ENCODE assay signal across 8 mouse cellular contexts in the genomic region with DNA sequence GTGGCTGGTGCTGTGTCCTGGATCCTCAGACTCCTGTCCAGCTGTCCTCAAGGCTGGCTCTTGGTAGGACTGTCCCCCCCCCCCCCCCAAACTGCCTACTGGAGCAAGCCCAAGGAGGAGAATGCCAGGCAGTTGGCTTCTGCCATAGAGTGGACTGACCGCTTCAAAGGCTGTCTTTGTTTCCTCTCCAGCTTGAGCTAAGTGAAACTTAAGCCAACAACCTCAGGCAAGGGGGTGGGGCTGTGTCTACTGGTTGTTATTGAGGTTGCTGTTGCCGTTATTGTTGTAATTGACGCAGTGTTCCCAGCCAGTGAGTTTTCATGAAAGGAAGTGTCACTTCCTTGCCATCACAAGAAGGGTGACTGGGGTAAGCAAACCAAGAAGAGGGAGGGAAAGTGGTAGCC. TPM values are rescaled to one million over a fixed set of nuclear protein-coding genes. Genes with fewer than 3 reads are reported as not detected.
DNase-seq lines count a peak whose midpoint lies in the region; ATAC-seq and TF ChIP-seq lines count a peak whose summit lies in the region.

No protein-coding gene starts in this region.

- H3K9ac ChIP-seq in limb, embryonic 13.5 days: peak overlapping the region; percentile 25; the same call in 1 of the 2 replicates

- no peak for TF ChIP-seq POLR2A in cerebellum, adult 2 months (IDR thresholded peaks at IDR 0.05; ENCODE audit: borderline replicate concordance, insufficient read depth, low read length)

- DNase-seq in cerebellum, adult 2 months: peak; percentile 28 to 62
- DNase-seq in cerebellum, adult 8-10 months: no peak
- DNase-seq in thymus, postnatal 0 days (ENCODE audit: low spot score): peak; percentile 56
- DNase-seq in thymus, postnatal 10 days (ENCODE audit: low spot score in 2 of 2): no peak
- peak; percentile 50 to 56 for DNase-seq in heart, postnatal 10 days
- DNase-seq in natural killer cell, adult 2 months (ENCODE audit: low spot score in 2 of 2): peak; percentile 89 to 93
- DNase-seq in adrenal gland, adult 8-10 months: no peak

- 0 out of 2 replicates have a peak, but pooled peaks cover 2% of the 10 kb centered on the region for H3K4me1 ChIP-seq in cerebellum, adult 2 months (ENCODE audit: control insufficient read depth, insufficient read depth, low read length)
- H3K4me1 ChIP-seq in limb, embryonic 13.5 days: peaks cover 27% of the 10 kb centered on the region

- no peak overlapping the region for H3K4me3 ChIP-seq in cerebellum, adult 2 months (replicated peaks; ENCODE audit: insufficient read depth, low read depth, low read length)
- H3K4me3 ChIP-seq in limb, embryonic 13.5 days: peak overlapping the region; percentile 61; the same call in 1 of the 2 replicates

- no peaks in the 10 kb centered on the region for H3K27me3 ChIP-seq in cerebellum, adult 2 months (ENCODE audit: control insufficient read depth, insufficient read depth, low read length)
- H3K27me3 ChIP-seq in limb, embryonic 13.5 days: peaks cover 24% of the 10 kb centered on the region

- no peaks in the 10 kb centered on the region for H3K36me3 ChIP-seq in limb, embryonic 13.5 days

- intact Hi-C loops in heart, postnatal 10 days (cut with DNase I): no loop called here

- H3K9me3 ChIP-seq in limb, embryonic 13.5 days: no peaks in the 10 kb centered on the region

- WGBS in cerebellum, adult 2 months: 66% methylated on average over 3 of the region's 3 CpGs
- WGBS in limb, embryonic 13.5 days: 25% methylated on average over 3 of the region's 3 CpGs

- ATAC-seq in limb, embryonic 13.5 days (ENCODE audit: low FRiP score, low read depth): no peak

- no peak for TF ChIP-seq CTCF in cerebellum, adult 2 months (IDR thresholded peaks at IDR 0.05; ENCODE audit: borderline replicate concordance, insufficient read depth, low read depth, low read length)

- H3K27ac ChIP-seq in cerebellum, adult 2 months (ENCODE audit: insufficient read depth, low read length): no peak overlapping the region
- no peak overlapping the region for H3K27ac ChIP-seq in limb, embryonic 13.5 days

- H3K4me2 ChIP-seq in limb, embryonic 13.5 days (replicated peaks): peak overlapping the region; percentile 92

RNA-seq across cellular contexts. Expression of gene Arid5a, which starts 2.0 kb away (rescaled TPM):
- 9.9 and 10.7 TPM in 2 replicates for polyA plus RNA-seq in cerebellum, adult 2 months (2012; rRNA removed)
- 34.9 and 35.4 TPM in 2 replicates for polyA plus RNA-seq in thymus, postnatal 0 days (2015; fragmentation: Nextera tagmentation; extraction: Ambion mirVana)
- 10 to 100 TPM; 13.8 to 15.2 TPM for total RNA-seq in heart, postnatal 10 days (2021)
- polyA plus RNA-seq in limb, embryonic 13.5 days (2015; fragmentation: Nextera tagmentation; extraction: Ambion mirVana): 6.7 and 9.2 TPM in 2 replicates
- total RNA-seq in adrenal gland, adult 8-10 months (2022): 1 to 10 TPM; 4.0 to 6.3 (median 4.9) TPM

RNA-seq across cellular contexts. Expression of gene Neurl3, which starts 35.0 kb away (rescaled TPM):
- 0.93 and 1.0 TPM in 2 replicates for polyA plus RNA-seq in cerebellum, adult 2 months (2012; rRNA removed)
- polyA plus RNA-seq in thymus, postnatal 0 days (2015; fragmentation: Nextera tagmentation; extraction: Ambion mirVana): 3.8 and 4.4 TPM in 2 replicates
- 1 to 10 TPM; 3.2 to 6.1 TPM for total RNA-seq in heart, postnatal 10 days (2021)
- 0.83 and 2.0 TPM in 2 replicates for polyA plus RNA-seq in limb, embryonic 13.5 days (2015; fragmentation: Nextera tagmentation; extraction: Ambion mirVana)
- 10 to 100 TPM in 2 of 4 experiments, 1 to 10 TPM in 2; 7.6 to 12.1 (median 10.1) TPM for total RNA-seq in adrenal gland, adult 8-10 months (2022)

RNA-seq across cellular contexts. Expression of gene Kansl3, which starts 59.5 kb away (rescaled TPM):
- polyA plus RNA-seq in cerebellum, adult 2 months (2012; rRNA removed): 72.1 and 75.5 TPM in 2 replicates
- polyA plus RNA-seq in thymus, postnatal 0 days (2015; fragmentation: Nextera tagmentation; extraction: Ambion mirVana): 26.0 and 29.4 TPM in 2 replicates
- 10 to 100 TPM; 63.2 to 66.8 TPM for total RNA-seq in heart, postnatal 10 days (2021)
- 48.3 and 49.5 TPM in 2 replicates for polyA plus RNA-seq in limb, embryonic 13.5 days (2015; fragmentation: Nextera tagmentation; extraction: Ambion mirVana)
- 100 to 1,000 TPM in 3 of 4 experiments, 10 to 100 TPM in 1; 86.5 to 139 (median 135) TPM for total RNA-seq in adrenal gland, adult 8-10 months (2022)

Comparison
In these comparisons a context has a peak if more than half of its experiments do, and no peak if none do; other contexts are left out.
1. DNase-seq: peak in cerebellum, adult 2 months (2 of 2), thymus, postnatal 0 days (single experiment), heart, postnatal 10 days (2 of 2) and natural killer cell, adult 2 months (2 of 2); none in cerebellum, adult 8-10 months (single experiment), thymus, postnatal 10 days (0 of 2) and adrenal gland, adult 8-10 months (single experiment).